Mouse (Mus musculus): ENCODE data around the gene Ccna1.

The Ccna1 gene

DNA sequence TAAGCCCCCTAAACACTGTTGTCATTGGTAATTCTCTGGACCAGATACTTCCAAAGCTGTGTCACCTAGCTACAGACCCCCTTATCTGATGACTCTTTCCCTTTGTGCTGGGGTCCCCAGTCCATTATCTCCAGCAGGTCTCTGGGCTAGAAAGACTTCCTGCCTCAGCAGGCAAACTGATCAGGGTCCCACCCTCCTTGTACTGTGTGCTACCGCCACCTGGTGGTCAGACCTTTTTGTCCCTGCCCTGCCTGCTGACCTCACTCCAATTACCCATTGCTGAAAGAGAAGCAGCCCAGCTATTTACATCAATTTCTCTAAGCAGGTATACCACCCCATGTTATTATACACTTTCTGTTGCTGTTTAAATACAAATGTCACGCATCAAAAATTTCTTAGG lies 9.1 kb upstream of the Ccna1 start:
- DNase-seq: peak; percentile 34 to 72

DNA sequence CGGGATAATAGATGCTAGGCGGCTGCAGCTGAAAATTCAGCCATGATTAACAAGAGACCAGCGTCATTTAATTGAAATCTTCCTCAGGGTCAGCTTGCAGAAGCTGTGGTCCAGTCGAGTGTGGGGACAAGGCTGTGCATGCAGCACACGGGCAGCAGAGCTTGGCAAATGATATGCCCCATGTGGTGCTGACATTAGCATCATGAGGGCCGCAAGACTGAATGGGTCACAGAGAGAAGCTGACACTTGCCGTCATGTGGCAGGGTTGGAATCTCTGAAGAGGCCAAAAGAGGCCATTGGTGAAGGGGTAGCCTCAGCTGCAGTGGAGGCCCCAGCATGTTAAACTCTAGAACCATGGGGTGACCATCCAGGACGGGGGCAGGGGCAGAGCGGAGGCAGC lies 7.4 kb upstream of the Ccna1 start:
- DNase-seq: no peak

DNA sequence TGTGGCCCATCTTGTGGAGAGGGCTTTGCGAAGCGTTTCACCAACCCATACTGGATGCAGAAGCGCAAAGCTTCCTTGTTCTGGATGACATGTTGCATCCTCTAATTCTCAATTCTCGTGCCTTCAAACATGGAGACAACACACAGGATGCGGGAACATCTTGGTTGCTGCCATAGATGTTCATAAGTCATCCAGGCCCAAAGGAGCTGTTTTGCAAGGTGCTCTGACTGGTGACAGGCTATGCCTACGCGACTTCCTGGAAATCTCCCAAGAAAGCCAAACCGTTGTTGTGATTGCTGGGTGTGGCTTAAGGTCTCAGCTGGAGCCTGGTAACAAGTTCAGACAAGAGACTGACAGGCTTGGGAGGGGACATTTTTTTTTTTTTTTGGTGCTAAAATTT lies 1.1 kb upstream of the Ccna1 start:
- no peak for DNase-seq

DNA sequence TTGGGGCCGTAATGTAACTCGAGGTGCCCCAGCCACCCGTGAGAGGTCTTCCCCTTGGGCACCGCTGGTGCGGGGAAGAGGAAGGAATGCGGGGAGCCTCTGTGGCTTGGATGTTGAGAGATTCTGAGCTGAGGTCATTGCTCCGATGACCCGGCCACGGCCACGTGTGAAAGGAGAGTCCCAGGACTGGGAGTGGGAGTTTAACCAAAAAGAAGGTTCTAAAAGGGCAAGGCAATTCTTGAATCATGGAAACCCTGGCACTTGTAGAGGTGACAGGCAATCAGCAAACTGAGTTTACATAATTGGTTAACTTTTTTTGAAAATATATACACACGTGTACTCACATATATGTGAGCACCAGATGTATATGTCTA lies 433 bp upstream of the Ccna1 start:
- no peak for DNase-seq

DNA sequence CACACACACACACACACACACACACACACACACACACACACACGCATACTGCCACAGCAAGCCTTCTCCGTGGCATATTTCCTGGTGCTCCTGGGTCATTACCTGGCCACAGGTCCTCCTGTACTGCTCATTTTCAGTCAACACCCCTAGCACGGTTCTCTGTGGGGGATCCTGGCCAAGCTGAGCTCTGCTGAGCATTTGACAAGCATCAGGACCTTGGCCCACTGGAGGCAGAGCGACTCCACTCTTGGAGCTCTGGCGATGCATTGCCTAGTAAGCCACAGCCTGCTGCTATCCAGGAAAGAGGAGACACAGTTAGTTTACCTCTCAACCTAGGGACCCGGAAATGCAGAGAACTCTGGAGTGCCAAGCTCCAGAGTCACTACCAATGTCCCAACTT lies 1.1 kb downstream of the Ccna1 start:
- DNase-seq: no peak

DNA sequence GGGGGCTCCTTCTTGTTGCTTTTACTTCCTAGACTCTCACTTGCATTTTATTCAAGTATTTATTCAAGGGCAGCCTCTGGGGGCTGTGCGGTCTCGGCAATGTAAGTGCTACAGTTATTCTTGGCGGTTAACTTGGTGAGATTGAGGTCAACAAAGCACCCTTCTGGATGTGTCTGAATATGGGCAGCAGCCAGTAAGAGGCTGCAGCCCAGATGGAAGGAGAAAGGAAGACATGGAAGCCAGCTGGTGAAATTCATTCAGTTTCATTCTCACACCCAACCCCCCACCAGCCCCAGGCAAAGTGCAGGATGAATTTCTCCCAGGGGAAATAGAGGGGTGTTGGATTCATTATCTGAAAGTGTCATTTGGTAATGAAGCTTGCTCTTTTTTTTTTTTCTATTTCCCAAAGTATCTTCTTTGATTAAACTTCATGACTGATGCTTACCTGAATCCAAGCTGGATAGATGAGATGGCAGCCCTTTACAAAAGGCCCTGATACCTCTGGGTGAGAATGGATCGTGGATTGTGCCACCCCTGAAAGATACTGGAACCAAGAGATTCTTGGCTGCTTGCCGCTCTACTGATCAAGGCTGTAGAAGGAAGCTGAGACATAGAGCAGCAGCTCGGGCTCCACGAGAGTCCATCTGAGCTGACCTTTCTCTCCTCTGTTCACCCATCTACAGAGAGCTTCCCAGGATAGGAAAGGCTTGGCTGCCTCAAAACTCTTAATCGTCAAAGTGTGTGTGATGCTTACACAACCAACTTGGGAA lies 10.5 kb downstream of the Ccna1 start:
- DNase-seq: no peak

GRCm38 (mm10) chr3:55037608-55038007 lies 17.7 kb downstream of the Ccna1 start:
- no peak for DNase-seq

DNA sequence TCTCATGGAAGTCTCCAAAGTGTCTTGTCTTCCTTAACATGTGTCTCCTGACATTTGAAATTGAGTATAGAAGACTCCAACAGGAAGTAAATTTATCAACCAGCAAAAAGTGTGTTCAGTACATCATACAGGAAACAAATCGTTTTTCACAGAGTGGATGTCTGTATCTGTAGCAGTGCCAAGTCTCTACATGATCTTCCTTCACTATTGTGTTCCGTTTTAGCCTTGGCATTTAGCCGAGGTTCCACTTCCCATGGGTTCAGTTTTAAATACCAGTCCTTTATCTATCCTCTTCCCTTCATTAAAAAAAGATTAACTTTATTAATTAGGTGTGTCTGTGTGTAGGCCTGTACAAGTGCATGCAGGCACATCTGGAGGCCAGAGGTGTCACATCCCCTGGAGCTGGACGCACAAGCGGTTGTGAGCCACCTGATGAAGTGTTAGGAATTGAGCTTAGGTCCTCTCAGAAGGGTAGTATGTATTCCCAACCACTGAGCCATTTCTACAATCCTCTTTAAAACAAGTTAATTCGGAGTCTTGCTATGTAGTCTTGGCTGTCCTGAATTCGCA lies 27.9 kb downstream of the Ccna1 start:
- peak; percentile 5 to 11 for DNase-seq

GRCm38 (mm10) chr3:55025502-55025901 lies 29.8 kb downstream of the Ccna1 start:
- no peak for DNase-seq

- no peak for DNase-seq
These were observed 32.0 kb downstream of the Ccna1 start for GRCm38 (mm10) chr3:55023347-55023746.

DNA sequence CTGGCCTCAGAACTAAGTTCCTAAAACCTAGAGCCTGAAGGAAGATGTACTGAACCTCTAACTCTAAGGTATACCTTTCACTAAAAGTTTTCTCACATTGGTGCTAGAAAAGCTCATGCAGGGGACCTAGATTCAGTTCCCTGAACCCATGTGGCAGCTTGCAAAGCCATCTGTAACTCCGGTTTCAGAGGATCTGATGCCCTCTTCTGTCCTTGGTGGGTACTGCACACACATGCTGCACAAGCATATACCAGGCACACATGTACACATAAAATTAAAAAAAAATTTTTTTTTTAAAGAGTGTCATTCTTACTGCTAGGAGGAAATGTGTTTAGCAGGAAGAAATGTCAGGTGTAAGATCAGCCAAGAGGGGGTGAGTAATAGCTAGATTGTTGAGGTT lies 33.1 kb downstream of the Ccna1 start:
- DNase-seq: no peak

- no peak for DNase-seq
These were observed 42.8 kb downstream of the Ccna1 start for GRCm38 (mm10) chr3:55012536-55012935.

DNA sequence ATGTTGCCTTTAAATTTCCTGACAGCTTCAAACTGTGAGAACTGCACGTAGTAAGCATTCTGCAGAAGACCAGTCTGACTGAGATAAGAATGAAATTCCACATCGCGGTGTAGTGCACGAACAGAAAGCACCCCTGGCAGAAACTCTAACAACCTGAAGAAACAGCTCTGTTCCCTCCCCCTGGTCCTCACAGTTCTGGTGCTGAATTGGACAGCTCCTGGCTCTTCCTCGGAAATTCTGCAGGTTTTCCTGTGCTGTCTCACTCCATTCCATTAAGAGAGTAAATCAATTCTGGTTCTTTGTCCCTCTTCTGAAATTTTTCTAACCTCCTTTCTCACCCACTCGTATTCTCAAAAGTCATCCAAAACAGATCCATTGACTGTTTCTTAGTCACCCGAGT lies 43.6 kb downstream of the Ccna1 start:
- no peak for DNase-seq

- DNase-seq: no peak
These were observed 46.1 kb downstream of the Ccna1 start for GRCm38 (mm10) chr3:55008965-55009741.

DNA sequence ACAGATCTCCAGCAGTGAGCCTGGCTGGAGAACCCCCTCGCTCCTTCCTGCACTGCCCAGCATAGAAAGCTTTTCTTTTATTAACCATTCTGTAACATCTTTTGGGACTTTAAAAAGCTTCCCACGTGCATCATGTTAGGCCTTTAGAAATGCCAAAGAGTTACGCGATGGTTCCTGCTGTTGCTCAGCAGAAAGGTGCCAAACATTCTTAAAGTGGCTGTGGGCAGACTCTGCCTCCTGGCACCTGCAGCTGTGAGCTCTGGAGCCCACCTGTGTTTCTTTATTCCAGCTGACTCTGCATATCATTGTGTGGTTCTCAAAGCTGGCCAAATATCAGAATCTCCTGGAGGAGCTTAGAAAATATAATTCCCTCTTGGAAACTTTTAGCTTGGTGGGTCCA lies 51.3 kb downstream of the Ccna1 start:
- no peak for DNase-seq

DNA sequence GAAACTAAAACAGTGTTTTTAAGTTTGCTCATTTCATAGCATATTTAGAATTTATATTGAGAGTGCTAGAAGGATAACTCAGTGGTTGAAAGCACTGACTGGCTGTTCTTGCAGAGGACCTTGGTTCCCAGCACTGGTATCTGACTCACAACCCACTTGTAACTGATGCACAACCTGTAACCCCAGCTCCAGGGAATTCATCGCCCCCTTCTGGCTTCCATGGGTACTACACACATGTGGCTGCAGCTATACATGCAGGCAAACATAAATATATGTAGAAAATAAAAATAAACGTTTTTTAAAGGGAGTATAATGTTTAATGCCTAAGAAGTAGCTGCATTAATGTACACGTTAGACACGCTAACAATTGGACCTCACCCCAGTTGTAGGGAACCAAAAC lies 53.6 kb downstream of the Ccna1 start:
- no peak for DNase-seq

All from kidney, adult 8-10 months (tissue).